ENCODE assay signal across 30 mouse cellular contexts in the genomic region with DNA sequence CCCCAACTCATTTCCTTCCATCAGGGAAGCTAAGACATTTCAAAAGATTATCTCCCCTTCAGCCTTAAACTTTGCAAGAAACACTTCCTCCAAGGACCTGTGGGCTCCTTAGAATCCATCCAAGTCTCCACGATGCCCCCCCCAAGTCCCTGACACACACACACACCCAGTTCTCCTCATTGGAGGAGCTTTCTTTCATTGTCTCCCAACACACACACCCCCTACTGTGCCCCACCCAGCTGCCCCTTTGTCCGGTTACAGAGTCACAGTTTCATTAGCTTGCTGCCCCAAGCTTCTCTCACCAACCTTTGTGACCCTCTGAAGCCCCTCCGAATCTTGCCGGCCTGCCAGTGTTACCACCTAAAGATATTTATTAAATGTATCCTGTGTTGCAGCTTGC. TPM values are rescaled to one million over a fixed set of nuclear protein-coding genes. Genes with fewer than 3 reads are reported as not detected.
A peak's percentile ranks its signal among the peaks of the same experiment; 100 is the strongest.
DNase-seq lines count a peak whose midpoint lies in the region; ATAC-seq and TF ChIP-seq lines count a peak whose summit lies in the region.
"Had no signal": no experiment of that assay in that cellular context is flagged by ENCODE, and none has a peak within 500 bp of the region (broad histone marks: within the 10 kb centered on the region; RNA-seq: fewer than 3 reads in every experiment).

No protein-coding gene starts in this region.

- no peak for TF ChIP-seq CTCF in E14TG2a.4 (conservative IDR thresholded peaks at IDR 0.05; ENCODE audit: low read length)
- TF ChIP-seq CTCF in ES-Bruce4 (IDR thresholded peaks at IDR 0.05; ENCODE audit: low read depth, low read length), result no peak

- TF ChIP-seq EP300 in ES-Bruce4 (IDR thresholded peaks at IDR 0.05; ENCODE audit: insufficient read depth, low read depth, low read length), result 0 out of 2 replicates have a peak, but pooled peaks have one; percentile 9

- H3K27me3 ChIP-seq in midbrain, embryonic 10.5 days (ENCODE audit: low read depth, poor library complexity, severe bottlenecking), result peaks cover 11% of the 10 kb centered on the region; the same call in 1 of the 2 replicates
- H3K27me3 ChIP-seq in midbrain, embryonic 16.5 days (ENCODE audit: control insufficient read depth, insufficient read depth, low read depth, low read length), result no peaks in the 10 kb centered on the region
- H3K27me3 ChIP-seq in E14TG2a.4 (ENCODE audit: insufficient read depth, low read length) (peaks cover 9% of the 10 kb centered on the region; the same call in 1 of the 2 replicates), ES-Bruce4 (ENCODE audit: control insufficient read depth, insufficient read depth, low read length, poor library complexity, severe bottlenecking) (no peaks in the 10 kb centered on the region)
- no peaks in the 10 kb centered on the region for H3K27me3 ChIP-seq in forebrain, embryonic 16.5 days (replicated peaks; ENCODE audit: control insufficient read depth, insufficient read depth, low read length)
- no peaks in the 10 kb centered on the region for H3K27me3 ChIP-seq in forebrain, embryonic 15.5 days
- H3K27me3 ChIP-seq: embryonic facial prominence, embryonic 12.5 days had no signal

- H3K27ac ChIP-seq in midbrain, embryonic 10.5 days (replicated peaks), result no peak overlapping the region
- no peak overlapping the region for H3K27ac ChIP-seq in midbrain, embryonic 16.5 days (ENCODE audit: low read length)
- no peak overlapping the region for H3K27ac ChIP-seq in ES-Bruce4 (ENCODE audit: insufficient read depth, low read length)
- H3K27ac ChIP-seq in forebrain, embryonic 16.5 days (ENCODE audit: low read length), result no peak overlapping the region
- H3K27ac ChIP-seq in forebrain, embryonic 15.5 days (replicated peaks), result no peak overlapping the region
- H3K27ac ChIP-seq: embryonic facial prominence, embryonic 12.5 days; embryonic facial prominence, embryonic 15.5 days; heart, adult 2 months; heart, embryonic 10.5 days; heart, embryonic 13.5 days; hindbrain, embryonic 14.5 days; hindbrain, postnatal 0 days had no signal

- no peak overlapping the region for H3K4me2 ChIP-seq in midbrain, embryonic 16.5 days (ENCODE audit: low read length)
- H3K4me2 ChIP-seq in forebrain, embryonic 16.5 days (ENCODE audit: low read length), result no peak overlapping the region
- no peak overlapping the region for H3K4me2 ChIP-seq in forebrain, embryonic 15.5 days (replicated peaks)
- H3K4me2 ChIP-seq: embryonic facial prominence, embryonic 12.5 days; embryonic facial prominence, embryonic 15.5 days; heart, embryonic 13.5 days; hindbrain, embryonic 14.5 days had no signal

- no peaks in the 10 kb centered on the region for H3K9me3 ChIP-seq in midbrain, embryonic 10.5 days (replicated peaks)
- no peaks in the 10 kb centered on the region for H3K9me3 ChIP-seq in midbrain, embryonic 16.5 days (replicated peaks; ENCODE audit: control insufficient read depth, low read length, poor library complexity, severe bottlenecking)
- H3K9me3 ChIP-seq in E14TG2a.4 (ENCODE audit: low read length), result no peaks in the 10 kb centered on the region
- H3K9me3 ChIP-seq in ES-Bruce4 (replicated peaks; ENCODE audit: control insufficient read depth, insufficient read depth, low read length, poor library complexity, severe bottlenecking), result no peaks in the 10 kb centered on the region
- no peaks in the 10 kb centered on the region for H3K9me3 ChIP-seq in forebrain, embryonic 16.5 days (ENCODE audit: control insufficient read depth, low read length)
- no peaks in the 10 kb centered on the region for H3K9me3 ChIP-seq in forebrain, embryonic 15.5 days
- H3K9me3 ChIP-seq: embryonic facial prominence, embryonic 12.5 days; embryonic facial prominence, embryonic 15.5 days; heart, embryonic 10.5 days; heart, embryonic 13.5 days had no signal

- no peak for TF ChIP-seq POLR2A in ES-Bruce4 (IDR thresholded peaks at IDR 0.05; ENCODE audit: insufficient read depth, low read length)

- peak; percentile 19 for DNase-seq in midbrain, embryonic 10.5 days (ENCODE audit: low spot score)
- peak; percentile 55 for DNase-seq in R1 (ENCODE audit: low read depth, low spot score)
- DNase-seq: adrenal gland, adult 2 months; adrenal gland, postnatal 14 days; cerebellum, adult 11 months; cerebellum, adult 2 months; cerebellum, adult 9-11 months; cerebellum, postnatal 25 days; gastrocnemius, postnatal 10 days; gastrocnemius, postnatal 36 days; heart, adult 2 months; heart, postnatal 14 days; heart, postnatal 4 days had no signal

- H3K9ac ChIP-seq in midbrain, embryonic 16.5 days (ENCODE audit: low read depth, low read length), result no peak overlapping the region
- H3K9ac ChIP-seq in ES-Bruce4 (ENCODE audit: low read depth, poor library complexity, severe bottlenecking), result no peak overlapping the region
- H3K9ac ChIP-seq in forebrain, embryonic 16.5 days (replicated peaks; ENCODE audit: low read depth, low read length), result no peak overlapping the region
- no peak overlapping the region for H3K9ac ChIP-seq in forebrain, embryonic 15.5 days (replicated peaks)
- H3K9ac ChIP-seq: embryonic facial prominence, embryonic 12.5 days; embryonic facial prominence, embryonic 15.5 days; heart, embryonic 13.5 days; hindbrain, embryonic 14.5 days had no signal

- no peak for ATAC-seq in midbrain, embryonic 16.5 days
- ATAC-seq in forebrain, embryonic 16.5 days, result no peak
- ATAC-seq in forebrain, embryonic 15.5 days (replicated peaks), result no peak
- ATAC-seq: CD4-positive, CD25-positive, alpha-beta regulatory T cell, adult 4 months; forebrain, embryonic 14.5 days; hindbrain, postnatal 0 days; inflammation-experienced regulatory T-cells, adult 6 months had no signal

- H3K4me1 ChIP-seq in midbrain, embryonic 10.5 days, result peaks cover 17% of the 10 kb centered on the region
- H3K4me1 ChIP-seq in midbrain, embryonic 16.5 days (ENCODE audit: control insufficient read depth, insufficient read depth, low read length), result peaks cover 8% of the 10 kb centered on the region
- peaks cover 16% of the 10 kb centered on the region for H3K4me1 ChIP-seq in E14TG2a.4 (replicated peaks; ENCODE audit: low read depth, low read length)
- H3K4me1 ChIP-seq in ES-Bruce4 (ENCODE audit: control insufficient read depth, insufficient read depth, low read length), result peaks cover 2% of the 10 kb centered on the region
- peaks cover 5% of the 10 kb centered on the region for H3K4me1 ChIP-seq in forebrain, embryonic 16.5 days (replicated peaks; ENCODE audit: control insufficient read depth, insufficient read depth, low read length)
- H3K4me1 ChIP-seq in forebrain, embryonic 15.5 days, result 0 out of 2 replicates have a peak, but pooled peaks cover 3% of the 10 kb centered on the region
- H3K4me1 ChIP-seq: embryonic facial prominence, embryonic 15.5 days had no signal

- H3K4me3 ChIP-seq in midbrain, embryonic 10.5 days, result no peak overlapping the region
- no peak overlapping the region for H3K4me3 ChIP-seq in midbrain, embryonic 16.5 days (ENCODE audit: low read depth, low read length)
- H3K4me3 ChIP-seq in E14TG2a.4 (replicated peaks; ENCODE audit: low read length) (0 out of 2 replicates have a peak overlapping the region, but pooled peaks have one; percentile 7), ES-Bruce4 (ENCODE audit: low read depth, low read length) (no peak overlapping the region)
- no peak overlapping the region for H3K4me3 ChIP-seq in forebrain, embryonic 16.5 days (replicated peaks; ENCODE audit: low read length)
- H3K4me3 ChIP-seq in forebrain, embryonic 15.5 days, result no peak overlapping the region
- H3K4me3 ChIP-seq: embryonic facial prominence, embryonic 12.5 days; embryonic facial prominence, embryonic 15.5 days; heart, adult 2 months; heart, embryonic 10.5 days; heart, embryonic 13.5 days had no signal

- 25% methylated on average over 4 of the region's 4 CpGs for WGBS in midbrain, embryonic 10.5 days
- WGBS in midbrain, embryonic 16.5 days, result 15% methylated on average over 4 of the region's 4 CpGs
- WGBS in forebrain, embryonic 16.5 days, result 16% methylated on average over 4 of the region's 4 CpGs
- WGBS in forebrain, embryonic 15.5 days, result 19% methylated on average over 4 of the region's 4 CpGs

- H3K36me3 ChIP-seq in midbrain, embryonic 10.5 days, result no peaks in the 10 kb centered on the region
- no peaks in the 10 kb centered on the region for H3K36me3 ChIP-seq in midbrain, embryonic 16.5 days (ENCODE audit: control insufficient read depth, insufficient read depth, low read length)
- H3K36me3 ChIP-seq in E14TG2a.4 (ENCODE audit: insufficient read depth, low read length), result no peaks in the 10 kb centered on the region
- no peaks in the 10 kb centered on the region for H3K36me3 ChIP-seq in ES-Bruce4 (ENCODE audit: control insufficient read depth, insufficient read depth, low read length, poor library complexity, severe bottlenecking)
- H3K36me3 ChIP-seq in forebrain, embryonic 16.5 days (ENCODE audit: control insufficient read depth, insufficient read depth), result no peaks in the 10 kb centered on the region
- H3K36me3 ChIP-seq in forebrain, embryonic 15.5 days, result no peaks in the 10 kb centered on the region
- H3K36me3 ChIP-seq: embryonic facial prominence, embryonic 12.5 days; embryonic facial prominence, embryonic 15.5 days; heart, embryonic 10.5 days; heart, embryonic 13.5 days had no signal

RNA-seq across cellular contexts. Expression of gene Grap2, which starts 13.9 kb away (rescaled TPM):
- 1.2 and 2.5 TPM in 2 replicates for polyA plus RNA-seq in midbrain, embryonic 10.5 days (2016; fragmentation: Nextera tagmentation; extraction: Ambion mirVana)
- polyA plus RNA-seq in midbrain, embryonic 16.5 days (2015; fragmentation: Nextera tagmentation; extraction: Ambion mirVana), result 0.16 and 0.23 TPM in 2 replicates
- 0.51 and 0.84 TPM in 2 replicates for polyA plus RNA-seq in ES-Bruce4 (2011; ENCODE audit: insufficient read depth, insufficient read length, low read depth, missing spikeins)
- 0.25 TPM in 1 of 2 replicates, not detected in the other for polyA plus RNA-seq in forebrain, embryonic 16.5 days (2015; fragmentation: Nextera tagmentation; extraction: Ambion mirVana)
- polyA plus RNA-seq in forebrain, embryonic 15.5 days (2015; fragmentation: Nextera tagmentation; extraction: Ambion mirVana), result 0.09 TPM in 1 of 2 replicates, not detected in the other

RNA-seq across cellular contexts. Expression of gene Enthd1, which starts 21.3 kb away (rescaled TPM):
- polyA plus RNA-seq in midbrain, embryonic 10.5 days (2016; fragmentation: Nextera tagmentation; extraction: Ambion mirVana), result not detected in 2 replicates
- polyA plus RNA-seq in midbrain, embryonic 16.5 days (2015; fragmentation: Nextera tagmentation; extraction: Ambion mirVana), result not detected in 2 replicates
- polyA plus RNA-seq in ES-Bruce4 (2011; ENCODE audit: insufficient read depth, insufficient read length, low read depth, missing spikeins), result not detected in 2 replicates
- polyA plus RNA-seq in forebrain, embryonic 16.5 days (2015; fragmentation: Nextera tagmentation; extraction: Ambion mirVana), result not detected in 2 replicates
- polyA plus RNA-seq in forebrain, embryonic 15.5 days (2015; fragmentation: Nextera tagmentation; extraction: Ambion mirVana), result not detected in 2 replicates
- polyA plus RNA-seq: adrenal gland, adult 2 months; cerebellum, adult 2 months; embryonic facial prominence, embryonic 12.5 days; embryonic facial prominence, embryonic 15.5 days; forebrain, embryonic 11.5 days; forebrain, embryonic 14.5 days; heart, adult 2 months; heart, embryonic 10.5 days; heart, embryonic 13.5 days; heart, embryonic 16.5 days; hindbrain, embryonic 11.5 days; hindbrain, embryonic 14.5 days; hindbrain, postnatal 0 days had no signal
